Mouse (Mus musculus) A20 (cell line): ENCODE data around the gene Anp32b.

Experiments
- DNase-seq: peaks from one replicate; pipeline ENCODE4 v3.0.0-alpha.2; 2011; ENCODE audit warnings: low read depth, low spot score

The Anp32b gene

DNA sequence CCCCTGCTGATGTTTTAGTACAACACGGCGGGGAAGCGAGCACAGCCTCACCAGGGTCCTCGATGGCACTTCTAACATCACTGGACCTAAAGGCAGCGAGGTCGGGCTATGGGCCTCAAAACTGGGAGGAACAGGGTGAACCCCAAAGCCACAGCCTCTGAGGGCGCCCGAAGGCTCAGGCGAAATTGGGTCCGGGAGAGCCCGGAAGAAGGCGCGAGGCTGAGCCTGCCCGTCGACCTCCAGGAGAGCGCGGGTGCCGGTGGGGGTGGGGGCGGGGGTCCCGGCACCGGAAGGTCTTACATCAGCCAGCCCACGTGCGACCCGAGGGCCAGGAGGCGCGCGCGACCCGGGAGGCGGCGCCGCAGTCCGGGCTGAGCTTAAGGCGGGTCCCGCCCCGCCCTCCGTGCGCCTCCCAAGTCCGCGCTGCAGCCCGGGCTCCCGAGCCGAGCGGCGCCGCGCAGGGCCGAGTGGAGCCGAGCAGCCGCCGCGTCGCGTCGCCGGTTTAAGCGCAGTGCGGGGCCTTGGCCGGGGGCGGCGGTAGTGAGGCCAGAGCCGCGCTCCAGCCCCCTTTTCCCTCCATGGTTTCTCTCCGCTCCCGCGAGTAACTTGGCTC is at the start of gene Anp32b:
Gene Anp32b (plus strand): TSS at position 384 of the 613 bp plus-strand sequence.
- peak; percentile 97 for DNase-seq

DNA sequence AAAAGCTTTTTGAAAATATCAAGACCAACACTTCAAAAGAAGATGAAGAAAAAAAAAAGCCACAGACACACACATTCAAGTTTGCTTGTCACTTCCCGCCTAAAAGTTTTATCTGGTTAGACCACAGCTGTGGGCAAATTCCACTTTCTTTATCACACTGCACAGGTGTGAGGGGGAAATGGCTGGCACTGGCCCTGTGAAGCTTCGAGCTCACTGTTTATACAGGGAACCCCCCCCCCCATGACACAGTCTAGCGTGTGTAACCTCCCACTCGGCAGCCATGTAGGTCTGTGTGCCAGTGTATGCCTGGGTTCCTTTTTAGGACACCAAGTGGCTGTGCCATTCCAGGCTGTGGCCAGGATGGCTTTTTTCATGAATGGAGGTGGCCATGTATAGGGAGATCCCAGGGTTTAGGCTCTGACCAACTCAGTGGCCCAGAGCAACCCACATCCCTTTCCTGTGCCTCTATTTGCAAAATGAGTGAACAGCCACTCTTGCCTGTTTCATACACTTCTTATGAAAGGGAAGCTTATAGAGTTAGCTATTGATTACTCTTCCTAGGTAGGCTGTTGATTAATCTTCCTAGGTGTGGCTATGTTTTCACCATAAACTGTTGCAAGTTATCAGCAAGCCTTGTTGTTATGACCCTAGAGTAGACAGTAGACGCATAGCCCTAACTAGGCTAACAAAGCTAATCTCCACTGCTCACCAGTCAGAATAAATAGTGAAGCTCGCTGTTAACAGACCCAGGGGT is 46.5 kb upstream of the Anp32b start:
- peak; percentile 69 for DNase-seq

DNA sequence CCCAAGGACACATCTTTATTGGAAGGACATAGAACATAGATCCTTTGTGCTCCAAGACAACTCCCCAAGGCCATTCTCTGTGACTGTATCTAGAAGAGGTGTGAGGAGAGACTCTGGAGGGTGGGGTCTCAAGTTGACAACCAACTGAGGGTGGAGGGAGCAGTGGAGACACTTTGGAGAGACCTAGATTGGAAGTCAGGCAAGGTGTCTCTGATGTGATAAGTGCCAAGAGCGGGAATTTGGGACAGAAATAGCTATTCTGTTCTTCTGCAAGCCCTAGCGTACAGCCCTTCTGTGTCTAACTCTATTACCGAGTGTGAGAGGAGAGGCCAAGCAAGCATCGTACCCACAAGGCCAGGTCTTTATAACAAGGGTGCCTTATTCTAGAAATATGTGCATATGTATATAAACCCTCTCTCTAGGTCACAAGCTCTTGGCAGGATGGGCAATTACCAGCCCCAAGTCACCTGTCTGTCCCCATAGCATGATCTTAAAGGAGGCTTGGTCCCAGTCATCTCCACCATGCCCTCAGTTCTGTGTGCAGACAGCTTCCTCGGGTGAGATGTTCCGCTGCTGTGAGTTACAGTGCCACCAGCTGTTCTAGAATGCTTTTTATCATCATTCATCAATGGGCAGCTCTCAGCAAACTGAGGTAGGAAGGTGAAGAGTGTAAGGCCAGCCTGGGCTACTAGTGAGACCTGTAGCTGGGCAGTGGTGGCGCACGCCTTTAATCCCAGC is 43.6 kb upstream of the Anp32b start:
- no peak for DNase-seq

- no peak for DNase-seq
Observed at GRCm38 (mm10) chr4:46410677-46411076, 40.0 kb upstream of the Anp32b start.

DNA sequence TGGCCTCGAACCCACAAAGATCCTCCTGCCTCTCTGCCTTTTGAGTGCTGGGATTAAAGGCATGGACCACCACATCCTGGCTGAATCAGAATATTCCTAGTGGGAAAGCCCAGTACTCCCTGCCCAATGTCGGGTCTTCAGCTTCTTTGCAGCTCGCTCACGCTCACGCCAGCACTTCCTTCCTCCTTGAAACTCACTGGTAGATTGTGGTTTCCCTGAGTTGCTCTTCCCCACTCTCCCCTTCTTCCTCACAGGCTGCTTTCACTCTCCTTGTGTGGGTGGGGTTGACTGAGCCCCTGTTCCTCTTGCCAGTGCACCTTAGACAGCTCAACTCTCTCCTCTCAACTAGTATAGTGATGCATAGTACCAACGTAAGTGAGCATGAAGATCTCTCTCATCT is 39.2 kb upstream of the Anp32b start:
- peak; percentile 78 for DNase-seq

DNA sequence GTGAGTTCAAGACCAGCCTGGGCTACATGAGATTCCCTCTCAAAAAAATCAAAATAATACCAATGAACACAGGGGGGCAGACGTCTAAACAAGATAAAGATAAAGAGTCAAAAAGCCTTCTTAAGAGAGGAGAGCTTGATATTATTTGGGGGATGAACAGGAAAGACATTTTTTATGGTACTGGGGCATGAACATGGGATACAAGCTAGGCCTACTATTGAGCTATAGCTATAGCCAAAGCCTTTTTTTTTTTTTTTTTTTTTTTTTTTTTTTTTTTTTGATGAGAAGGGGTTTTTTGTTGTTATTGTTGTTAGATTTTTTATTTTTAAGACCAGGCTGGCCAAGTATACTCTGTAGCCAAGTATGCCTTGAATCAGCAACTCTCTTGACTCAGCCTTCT is 38.6 kb upstream of the Anp32b start:
- DNase-seq, result no peak

- DNase-seq, result no peak
Observed at GRCm38 (mm10) chr4:46413406-46413805, 37.3 kb upstream of the Anp32b start, which contains the start of gene Hemgn. Hemgn (minus strand) TSS chr4:46413506.

GRCm38 (mm10) chr4:46417491-46417890 is 33.2 kb upstream of the Anp32b start:
- peak; percentile 40 for DNase-seq

DNA sequence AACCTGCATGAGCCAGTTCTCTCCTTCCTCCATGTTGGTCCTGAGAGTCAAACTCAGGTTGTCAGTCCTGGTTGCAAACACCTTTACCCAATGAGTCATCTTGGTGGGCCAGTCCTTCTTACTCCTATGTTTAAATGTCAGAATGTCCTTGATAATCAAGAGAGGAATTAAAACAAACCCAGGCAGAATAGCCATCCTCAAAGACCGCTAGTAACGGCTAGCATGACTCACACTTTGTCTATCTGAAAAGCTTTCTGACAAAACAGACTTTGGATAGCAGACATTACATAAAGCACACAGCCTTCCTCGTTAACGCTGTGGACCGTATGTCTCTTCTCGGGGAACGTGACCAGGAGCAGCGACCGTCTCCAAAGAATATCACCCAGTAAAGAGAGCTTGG is 31.9 kb upstream of the Anp32b start:
- no peak for DNase-seq

GRCm38 (mm10) chr4:46422625-46423024 is 28.1 kb upstream of the Anp32b start:
- DNase-seq, result no peak

- no peak for DNase-seq
Observed at GRCm38 (mm10) chr4:46428903-46429499, 21.7 kb upstream of the Anp32b start.

GRCm38 (mm10) chr4:46432339-46433036 is 18.2 kb upstream of the Anp32b start:
- no peak for DNase-seq

DNA sequence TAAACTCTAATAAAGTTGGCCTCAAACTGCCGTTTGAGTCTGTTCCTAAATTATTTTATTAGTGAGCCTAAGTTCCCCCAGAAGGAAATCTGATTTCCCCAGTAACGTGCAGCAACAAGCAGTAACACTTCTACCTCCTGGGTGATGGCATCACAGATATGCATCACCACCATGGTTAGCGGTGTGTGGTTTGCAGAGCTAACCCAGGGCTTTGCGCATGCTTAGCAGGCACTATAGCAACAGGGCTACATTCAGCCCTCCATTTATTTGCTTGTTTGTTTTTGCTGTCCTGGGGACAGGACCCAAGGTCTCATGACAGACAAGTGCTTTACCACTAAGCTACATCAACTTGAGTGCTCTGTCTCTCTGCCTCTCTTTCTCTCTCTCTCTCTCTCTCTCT is 8.2 kb upstream of the Anp32b start:
- DNase-seq, result no peak

- DNase-seq, result no peak
Observed at GRCm38 (mm10) chr4:46445237-46445945, 5.3 kb upstream of the Anp32b start.

GRCm38 (mm10) chr4:46447461-46447860 is 3.2 kb upstream of the Anp32b start:
- peak; percentile 46 for DNase-seq

DNA sequence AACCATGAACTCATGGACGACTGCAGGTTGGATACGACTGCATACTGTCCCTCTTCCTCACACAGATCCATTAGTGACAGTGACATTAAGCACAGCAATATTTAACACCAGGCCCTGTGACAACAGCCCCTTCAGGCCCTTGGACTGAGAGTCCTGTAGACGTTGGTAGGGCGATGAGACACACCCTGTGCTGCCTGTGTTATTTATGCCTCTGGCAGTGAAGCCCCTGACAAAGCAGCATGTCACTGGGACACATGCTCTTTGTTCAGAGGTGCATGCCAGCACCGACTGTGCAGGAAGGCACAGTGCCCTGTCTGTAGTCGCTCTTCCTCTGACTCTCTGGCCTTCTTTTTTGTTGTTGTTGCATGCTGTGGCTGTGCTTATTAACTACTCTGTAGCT is 1.8 kb upstream of the Anp32b start:
- DNase-seq, result peak; percentile 35

- peak; percentile 39 for DNase-seq
Observed at GRCm38 (mm10) chr4:46450020-46450518, 633 bp upstream of the Anp32b start.

DNA sequence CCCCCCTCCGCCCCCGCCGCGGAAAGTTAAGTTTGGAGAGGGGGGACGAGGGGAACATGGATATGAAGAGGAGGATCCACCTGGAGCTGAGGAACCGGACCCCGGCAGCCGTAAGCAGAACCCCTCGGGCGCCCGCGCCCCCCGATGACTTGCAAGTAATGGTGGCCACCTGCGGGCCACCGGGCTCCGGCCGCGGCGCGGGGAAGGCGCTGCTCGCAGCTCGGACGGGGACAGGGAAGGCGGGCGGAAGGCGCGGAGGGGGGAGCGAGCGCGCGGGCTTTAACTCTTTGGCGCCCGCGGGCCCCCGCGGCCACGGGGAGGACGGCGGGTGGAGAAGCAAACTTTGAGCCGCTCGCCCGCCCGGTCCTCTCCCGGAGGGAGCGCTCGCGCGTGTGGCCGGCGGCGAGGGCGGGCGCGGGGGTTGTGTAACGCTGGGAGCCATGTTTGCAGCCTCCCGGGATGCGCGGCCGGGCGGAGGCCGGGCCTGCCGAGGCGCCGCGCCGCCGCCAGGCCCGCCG is 597 bp downstream of the Anp32b start:
- DNase-seq, result peak; percentile 74

DNA sequence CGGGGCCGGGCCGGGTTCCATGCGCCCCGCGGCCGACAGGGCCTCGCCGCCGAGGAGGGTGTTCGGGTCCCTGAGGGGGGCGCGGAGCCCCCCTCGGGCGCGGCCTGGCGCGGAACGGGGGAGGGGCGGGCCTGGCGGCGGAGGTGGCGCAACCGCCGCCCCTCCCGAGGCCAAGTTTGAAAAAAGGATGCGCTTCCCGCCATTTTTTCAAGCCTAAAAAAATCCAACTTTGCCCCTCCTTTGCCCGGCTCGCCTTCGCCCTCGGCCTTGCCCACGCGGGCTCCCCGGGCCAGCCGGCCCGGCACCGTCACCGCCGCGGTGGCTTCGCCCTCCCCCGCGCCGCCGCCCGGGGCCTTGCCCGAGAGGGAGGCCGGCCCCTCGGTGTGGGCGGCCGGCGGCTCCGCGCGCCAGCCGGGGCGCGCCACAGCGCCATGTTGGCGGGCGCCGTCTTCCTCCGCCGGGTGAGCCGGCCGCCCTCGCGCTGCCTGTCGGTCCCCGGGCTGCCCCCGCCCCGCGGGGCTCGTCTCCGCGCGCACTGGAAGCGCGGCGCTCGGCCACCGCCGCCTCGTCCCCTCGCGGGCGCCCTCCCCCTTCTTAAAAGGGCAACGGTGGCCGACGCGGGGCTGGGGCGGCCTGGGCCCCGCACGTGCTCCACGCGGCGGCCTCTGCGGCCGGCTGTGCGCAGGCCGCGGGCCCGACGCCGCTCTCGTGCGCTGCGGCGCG is 1.2 kb downstream of the Anp32b start:
- DNase-seq, result peak; percentile 73

DNA sequence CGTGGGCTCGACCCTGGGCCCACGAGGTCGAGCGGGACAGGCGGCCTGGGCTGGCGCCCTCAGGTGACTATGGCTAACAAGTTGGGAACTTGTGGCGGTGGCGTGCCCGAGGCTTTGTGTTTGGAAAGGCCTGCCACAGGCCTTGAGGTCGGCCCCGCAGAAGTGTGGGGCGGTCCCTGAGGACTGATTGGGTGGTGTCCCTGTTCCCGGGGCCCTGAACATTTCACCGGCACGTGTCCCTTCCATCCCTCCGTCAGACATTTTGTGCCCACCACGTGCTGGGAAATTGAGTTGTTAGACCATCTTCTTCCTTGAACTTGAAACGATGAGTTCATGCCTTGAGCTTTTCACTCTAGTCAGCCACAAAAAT is 1.8 kb downstream of the Anp32b start:
- DNase-seq, result peak; percentile 86
